Mouse (Mus musculus) urinary bladder, adult 2 months (tissue): ENCODE measurements around the gene Rps15a. TPM values are rescaled to one million over a fixed set of nuclear protein-coding genes. Genes with fewer than 3 reads are reported as not detected.

Experiments used
- DNase-seq: peaks from one replicate; pipeline ENCODE4 v3.0.0; 2022; ENCODE audit warnings: low spot score
- polyA plus RNA-seq: library from polyadenylated mRNA; depleted of rRNA; stranded (reverse); fragments of >200 nt; gene quantifications from 2 replicates; pipeline ENCODE4 v1.2.3, GENCODE M21; 2012; rRNA removed

The Rps15a gene
- polyA plus RNA-seq = 4,149 and 4,255 TPM in 2 replicates

- peak; percentile 92 for DNase-seq
These were observed at the start of gene Rps15a for GRCm38 (mm10) chr7:118115877-118116568. Gene Rps15a, minus strand, starts transcription at chr7:118116188.

DNA sequence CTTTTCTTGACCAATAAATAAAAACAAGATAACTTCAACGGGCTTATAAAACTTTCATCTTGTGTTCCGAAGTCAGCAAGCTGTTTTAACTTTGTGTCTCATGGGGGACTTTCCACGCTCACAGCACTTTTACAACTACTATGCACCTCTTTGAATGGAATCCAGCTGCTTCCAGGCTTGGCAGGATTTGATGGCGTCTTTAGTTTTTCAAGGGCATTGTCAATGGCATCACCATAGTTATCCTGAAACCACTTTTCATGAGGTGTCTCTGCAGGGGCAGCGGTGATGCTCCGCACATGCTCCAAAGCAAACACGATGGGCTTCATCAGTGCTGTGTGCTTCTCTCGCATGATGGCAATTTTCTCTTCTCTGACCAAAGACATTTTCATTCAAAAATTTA, 47.0 kb upstream of the Rps15a start:
- no peak for DNase-seq

DNA sequence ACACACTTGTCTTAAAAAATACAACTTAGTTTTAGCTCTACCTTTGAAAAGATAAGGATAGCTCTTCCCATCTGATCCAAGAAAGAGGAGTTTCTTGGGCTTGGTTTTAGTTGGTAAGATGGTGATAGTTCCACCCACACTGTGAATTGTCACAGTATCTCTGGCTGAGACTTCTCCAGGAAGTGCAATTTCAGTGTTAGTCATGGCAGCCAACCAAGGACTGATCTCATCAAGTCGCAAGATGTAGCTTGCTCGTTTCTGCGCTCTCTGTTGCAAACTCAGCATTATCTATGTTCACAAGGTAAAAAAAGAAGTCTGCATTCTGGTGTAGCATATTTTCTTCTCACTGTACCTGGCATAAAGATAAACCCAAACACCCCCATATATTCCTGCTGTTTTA, 44.1 kb upstream of the Rps15a start:
- DNase-seq = no peak

- DNase-seq = no peak
These were observed 40.5 kb upstream of the Rps15a start for GRCm38 (mm10) chr7:118156461-118156860.

- DNase-seq = no peak
These were observed 38.2 kb upstream of the Rps15a start for GRCm38 (mm10) chr7:118154150-118154549.

DNA sequence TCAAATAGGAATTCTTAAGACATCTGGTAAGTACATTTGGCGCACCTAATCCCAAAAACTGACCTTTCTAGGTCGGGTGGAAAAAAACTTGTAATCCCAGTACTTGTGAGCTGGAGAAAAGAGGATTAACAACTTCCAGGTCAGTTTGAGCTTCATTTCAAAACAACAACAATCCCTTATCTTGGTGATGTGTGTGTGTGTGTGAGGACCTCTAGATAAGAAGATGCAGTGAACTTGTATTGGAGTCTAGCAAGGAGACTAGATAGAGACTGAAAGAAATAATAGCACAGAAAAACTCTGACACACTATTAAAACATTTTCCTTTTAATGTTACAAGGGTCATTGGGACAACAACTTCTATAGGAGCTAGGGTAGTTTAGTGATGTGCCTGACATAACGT, 27.6 kb upstream of the Rps15a start:
- no peak for DNase-seq

DNA sequence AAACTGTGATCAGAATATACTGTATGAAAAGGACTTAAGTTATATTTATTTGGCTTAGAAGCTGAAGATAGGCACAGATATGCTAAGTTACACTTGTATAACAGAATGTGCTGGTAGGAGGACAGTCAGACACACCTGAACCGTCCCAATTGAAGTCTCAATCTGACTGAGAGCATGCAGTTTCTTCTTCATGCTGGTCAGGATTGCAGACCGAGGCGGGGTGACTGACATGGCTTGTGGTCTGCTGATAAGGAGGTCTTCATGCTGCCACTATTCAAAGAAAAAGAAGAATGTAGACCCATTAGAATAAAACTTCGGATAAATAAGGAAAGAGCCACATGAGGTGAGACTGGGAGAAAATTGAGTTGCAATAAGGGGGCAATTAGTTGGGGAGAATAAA, 27.1 kb upstream of the Rps15a start:
- no peak for DNase-seq

- DNase-seq = no peak
These were observed 25.3 kb upstream of the Rps15a start for GRCm38 (mm10) chr7:118141271-118141670.

GRCm38 (mm10) chr7:118135128-118135527, 19.1 kb upstream of the Rps15a start:
- DNase-seq = no peak

- peak; percentile 95 for DNase-seq
These were observed 13.5 kb upstream of the Rps15a start, which contains the start of gene Arl6ip1 for GRCm38 (mm10) chr7:118129430-118130041. Gene Arl6ip1, minus strand, starts transcription at chr7:118129662.

- DNase-seq = no peak
These were observed 13.0 kb upstream of the Rps15a start for GRCm38 (mm10) chr7:118128925-118129429.

DNA sequence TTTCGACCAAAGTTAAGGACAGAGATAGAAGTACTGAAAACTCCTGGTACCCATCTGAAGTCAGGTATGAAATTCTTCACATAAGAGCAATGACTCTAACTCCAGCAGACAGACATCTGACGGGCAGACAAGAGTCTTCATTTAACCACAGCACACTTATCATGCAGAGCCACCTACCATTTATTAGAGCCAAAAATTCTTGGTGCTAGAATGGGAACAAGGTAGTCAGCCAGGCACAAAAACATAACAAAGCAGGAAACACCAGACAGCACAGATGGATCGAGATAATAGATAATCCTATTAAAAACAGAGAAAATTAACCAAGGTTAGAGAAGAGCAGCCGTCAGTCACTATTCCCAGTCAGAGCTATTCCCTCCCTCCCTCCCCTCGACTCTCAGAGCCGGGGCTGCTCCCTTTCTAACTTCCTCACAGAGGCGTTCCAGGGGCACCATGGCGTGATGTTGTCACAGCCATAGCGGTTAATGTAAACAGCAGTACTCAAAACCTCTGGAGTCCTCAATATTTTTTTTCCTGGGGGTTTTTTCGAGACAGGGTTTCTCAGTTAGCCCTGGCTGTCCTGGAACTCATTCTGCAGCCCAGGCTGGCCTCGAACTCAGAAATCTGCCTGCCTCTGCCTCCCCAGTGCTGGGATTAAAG, 10.4 kb upstream of the Rps15a start:
- no peak for DNase-seq

- no peak for DNase-seq
These were observed 9.7 kb upstream of the Rps15a start for GRCm38 (mm10) chr7:118125736-118126135.

GRCm38 (mm10) chr7:118123512-118124411, 7.8 kb upstream of the Rps15a start:
- DNase-seq = no peak

DNA sequence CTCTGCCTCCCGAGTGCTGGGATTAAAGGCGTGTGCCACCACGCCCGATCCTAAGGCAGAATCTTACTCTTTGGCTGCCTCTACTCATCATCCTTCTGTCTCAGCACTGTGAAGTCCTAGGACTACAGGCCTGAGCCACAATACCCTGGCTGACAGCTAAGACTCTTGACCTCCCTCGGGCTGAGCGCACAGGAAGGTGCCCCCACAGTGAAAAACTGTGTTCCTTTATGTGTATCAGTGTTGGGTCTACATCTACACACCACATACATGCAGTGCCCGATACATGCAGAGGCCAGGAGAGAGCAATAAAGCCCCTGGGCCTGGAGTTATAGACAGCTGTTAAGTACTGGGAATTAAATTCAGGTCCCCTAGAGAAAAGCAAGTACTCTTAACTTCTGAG, 6.2 kb upstream of the Rps15a start:
- no peak for DNase-seq

DNA sequence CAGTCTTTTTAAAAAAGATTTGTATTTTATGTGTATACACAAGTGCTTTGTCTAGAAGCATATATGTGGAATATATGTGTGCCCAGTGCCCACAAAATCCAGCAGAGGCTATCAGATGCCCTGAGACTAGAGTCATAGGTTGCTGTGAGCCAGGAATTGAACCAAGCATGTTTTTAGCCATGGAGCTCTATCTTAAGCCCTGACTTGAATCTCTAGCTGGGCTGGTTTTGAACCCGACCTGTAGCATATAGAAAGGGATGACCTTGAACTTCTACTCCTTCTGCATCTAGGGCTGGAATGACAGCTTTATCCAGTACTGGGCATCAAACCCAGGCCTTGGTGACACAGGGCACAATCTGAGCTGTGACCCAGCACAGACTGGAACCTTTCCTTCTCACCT, 4.7 kb upstream of the Rps15a start:
- no peak for DNase-seq

- no peak for DNase-seq
These were observed 4.0 kb upstream of the Rps15a start for GRCm38 (mm10) chr7:118119946-118120345.

DNA sequence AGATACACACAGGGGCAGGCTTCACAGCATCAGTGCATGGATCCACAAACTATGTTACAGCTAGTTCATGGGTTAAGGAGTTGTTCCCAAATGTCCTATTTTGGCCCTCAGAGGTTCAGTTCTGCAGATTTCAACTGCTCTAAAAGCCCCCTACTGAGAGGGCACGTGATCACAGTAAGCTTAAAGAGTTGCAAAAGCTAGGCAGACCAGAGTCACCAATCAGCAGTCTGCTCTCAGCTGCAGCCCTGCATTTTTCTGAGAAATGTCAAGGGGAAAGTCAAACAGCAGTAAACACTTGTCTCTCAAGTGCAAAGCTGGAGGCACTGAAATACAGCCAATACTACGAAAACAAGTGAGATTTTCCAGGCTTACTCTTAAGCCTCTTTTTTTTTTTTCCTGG, 3.2 kb upstream of the Rps15a start:
- no peak for DNase-seq

DNA sequence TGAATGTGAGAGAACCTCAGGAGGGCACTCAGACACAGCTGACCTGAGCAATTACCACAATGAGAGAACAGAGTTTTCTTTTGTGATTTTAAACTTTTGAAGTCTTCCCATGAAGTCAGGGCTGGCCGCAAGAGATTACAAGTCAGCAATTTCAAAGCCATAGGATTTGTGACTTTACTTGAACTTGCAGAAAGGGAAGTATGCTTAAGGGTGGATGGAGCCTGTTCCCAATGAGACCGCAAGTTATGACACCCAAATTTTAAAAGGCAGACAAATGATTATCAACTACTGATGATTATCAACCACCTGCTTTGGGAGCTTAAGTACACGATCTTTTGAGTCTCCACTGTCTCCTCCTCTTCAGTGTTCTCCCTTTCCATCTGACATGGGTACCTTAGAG, 2.4 kb upstream of the Rps15a start:
- no peak for DNase-seq

DNA sequence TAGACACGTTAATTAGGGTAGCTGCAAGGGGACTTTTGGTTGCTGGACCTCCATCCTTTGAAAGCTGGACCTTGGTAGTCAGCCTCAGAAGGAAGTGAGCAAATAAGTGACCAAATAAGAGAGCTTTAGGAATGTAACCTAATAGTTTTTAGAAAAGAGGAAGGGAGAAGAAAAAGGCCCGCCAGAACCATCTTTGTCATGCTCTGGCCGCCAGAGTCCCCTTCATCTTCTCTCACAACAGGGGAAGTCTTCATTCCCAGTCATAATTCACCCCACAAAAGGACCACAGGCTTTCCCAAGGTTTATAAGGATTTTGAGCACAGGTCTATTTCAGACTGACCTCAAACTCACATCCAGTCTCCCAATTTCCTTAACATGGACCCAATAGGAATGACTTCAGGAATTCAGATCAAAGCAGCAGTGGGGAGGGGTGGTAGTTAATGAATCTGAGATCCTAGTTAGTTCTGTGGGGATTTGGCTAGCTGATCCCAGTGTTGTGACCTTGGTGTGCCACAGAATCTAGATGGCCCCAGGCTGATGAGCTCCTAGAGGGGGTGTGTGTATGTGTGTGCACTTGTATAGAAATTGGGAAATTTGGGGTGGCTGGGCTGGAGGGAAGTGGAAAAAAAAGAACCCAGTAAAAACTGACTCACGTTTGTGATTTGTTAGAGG, 1.7 kb upstream of the Rps15a start:
- no peak for DNase-seq
